Mouse (Mus musculus) small intestine, adult 2 months (tissue): Measurements from ENCODE around the gene H2-Q7.
"Not testable (repeated sequence)": the region's sequence is repeated elsewhere in the genome, so short reads cannot be mapped to it uniquely, and the experiment has no call there.

Experiments used
- CTCF ChIP-seq: fragments of 200-500 bp; IDR thresholded peaks from 2 replicates; pipeline ENCODE4 v1.5.1; 2012; ENCODE audit warnings: low read depth, mild to moderate bottlenecking, control low read depth, inconsistent platforms, low read length, moderate library complexity, mixed read lengths; ENCODE audit not compliant: insufficient replicate concordance, insufficient read length; ENCODE audit errors: extremely low read depth
- POLR2A ChIP-seq: fragments of 200-500 bp; IDR thresholded peaks from 2 replicates; pipeline ENCODE4 v1.6.1; 2012; ENCODE audit warnings: low read depth, mild to moderate bottlenecking, control low read depth, inconsistent platforms, low read length, moderate library complexity

GRCm38 (mm10) chr17:35438885-35439284, at the start of gene H2-Q7:
- TF ChIP-seq CTCF, POLR2A: not testable (repeated sequence)
